Mouse (Mus musculus) limb, embryonic 14.5 days (tissue): ENCODE results near the gene Gipc2. TPM values are rescaled to one million over a fixed set of nuclear protein-coding genes. Genes with fewer than 3 reads are reported as not detected.
A peak's percentile ranks its signal among the peaks of the same experiment; 100 is the strongest.

Source experiments
- ATAC-seq: fragments of 200-750 bp; cut with Nextera tagmentation; 2 replicates; pipeline ENCODE4 v1.8.0; 2017; ENCODE audit warnings: low read depth, moderate number of reproducible peaks, moderate TSS enrichment; ENCODE audit not compliant: low FRiP score
- DNase-seq: peaks from one replicate; pipeline ENCODE4 v3.0.0-alpha.2; 2015; ENCODE audit warnings: low spot score
- H3K27ac ChIP-seq: fragments of 300-500 bp; sonication (generic); replicated peaks from 2 replicates; pipeline ENCODE4 v1.5.1; 2014; ENCODE audit warnings: low read depth, mild to moderate bottlenecking, low read length, moderate library complexity, mixed read lengths
- H3K27me3 ChIP-seq: fragments of 300-500 bp; sonication (generic); 2 replicates; pipeline ENCODE4 v1.6.1; 2014; ENCODE audit warnings: low read length, mixed read lengths; ENCODE audit not compliant: control insufficient read depth, insufficient read depth
- H3K36me3 ChIP-seq: fragments of 300-500 bp; sonication (generic); 2 replicates; pipeline ENCODE4 v1.6.1; 2014; ENCODE audit warnings: mild to moderate bottlenecking, low read length, moderate library complexity, mixed read lengths; ENCODE audit not compliant: control insufficient read depth, insufficient read depth
- H3K4me1 ChIP-seq: fragments of 300-500 bp; sonication (generic); 2 replicates; pipeline ENCODE4 v1.6.1; 2014; ENCODE audit warnings: antibody characterized with exemption, low read length, mixed read lengths; ENCODE audit not compliant: control insufficient read depth, insufficient read depth
- H3K4me2 ChIP-seq: fragments of 300-500 bp; sonication (generic); replicated peaks from 2 replicates; pipeline ENCODE4 v1.6.1; 2014; ENCODE audit warnings: low read depth, mild to moderate bottlenecking, low read length, moderate library complexity; ENCODE audit not compliant: severe bottlenecking
- H3K4me3 ChIP-seq: fragments of 300-500 bp; sonication (generic); replicated peaks from 2 replicates; pipeline ENCODE4 v1.5.1; 2014; ENCODE audit warnings: low read length
- H3K9ac ChIP-seq: fragments of 300-500 bp; sonication (generic); 2 replicates; pipeline ENCODE4 v1.6.1; 2014; ENCODE audit warnings: mild to moderate bottlenecking, low read depth, low read length, moderate library complexity; ENCODE audit not compliant: severe bottlenecking
- H3K9me3 ChIP-seq: fragments of 300-500 bp; sonication (generic); 2 replicates; pipeline ENCODE4 v1.6.1; 2016; ENCODE audit warnings: low read length; ENCODE audit not compliant: control insufficient read depth
- POLR2A ChIP-seq: fragments of 200-500 bp; IDR thresholded peaks from 2 replicates; pipeline ENCODE4 v1.8.0; 2012; ENCODE audit warnings: inconsistent platforms, mild to moderate bottlenecking, moderate library complexity, borderline replicate concordance; ENCODE audit not compliant: insufficient read depth, insufficient read length; ENCODE audit errors: extremely low read depth
- WGBS: fragments of 180-500 bp; shearing (Covaris S2); extraction: QIAGEN DNeasy Blood & Tissue Kit; methylation state at CpG from one replicate; pipeline ENCODE4 v1.1.7; 2014; 5-methylcytosine and 5-hydroxymethylcytosine counted together
- polyA plus RNA-seq, 2 experiments: library from polyadenylated mRNA; depleted of rRNA in 1 of 2; stranded (reverse) in 1 of 2; unstranded in 1 of 2; fragments of >200 nt; fragmentation: Nextera tagmentation in 1 of 2; extraction: Ambion mirVana in 1 of 2; gene quantifications; 2 replicates each; pipeline versions ENCODE4 v1.2.1 to v1.2.3; 2012 to 2014

The Gipc2 gene
- polyA plus RNA-seq, 2 experiments, result 2.6 to 4.3 TPM

GRCm38 (mm10) chr3:152168007-152168406, 2.0 kb upstream of the Gipc2 start:
- H3K9ac ChIP-seq, result no peak overlapping the region
- WGBS, result 95% methylated on average over 10 of the region's 10 CpGs
- TF ChIP-seq POLR2A, result no peak

GRCm38 (mm10) chr3:152166699-152167451, 845 bp upstream of the Gipc2 start:
- WGBS, result 14% methylated on average over 29 of the region's 29 CpGs
- Histone ChIP-seq H3K4me2 (peak overlapping the region; percentile 48), H3K4me3 (peak overlapping the region; percentile 22), H3K36me3 (no peaks in the 10 kb centered on the region), H3K9ac (peak overlapping the region; percentile 28; the same call in 1 of the 2 replicates), H3K27ac (no peak overlapping the region), H3K27me3 (0 out of 2 replicates have a peak, but pooled peaks cover 9% of the 10 kb centered on the region), H3K9me3 (no peaks in the 10 kb centered on the region), H3K4me1 (peaks cover 12% of the 10 kb centered on the region)
- TF ChIP-seq POLR2A, result no peak
- DNase-seq, result peak; percentile 31
- no peak for ATAC-seq

More at GRCm38 (mm10) chr3:152168007-152168406, 2.0 kb upstream of the Gipc2 start:
- no peak overlapping the region for H3K27ac ChIP-seq
- H3K4me1 ChIP-seq, result peaks cover 12% of the 10 kb centered on the region
- H3K27me3 ChIP-seq, result 0 out of 2 replicates have a peak, but pooled peaks cover 9% of the 10 kb centered on the region
- H3K9me3 ChIP-seq, result no peaks in the 10 kb centered on the region
- no peak overlapping the region for H3K4me3 ChIP-seq
- H3K36me3 ChIP-seq, result no peaks in the 10 kb centered on the region
- DNase-seq, result no peak
- no peak for ATAC-seq
- H3K4me2 ChIP-seq, result no peak overlapping the region

GRCm38 (mm10) chr3:152165351-152166098, 505 bp downstream of the Gipc2 start:
- ATAC-seq, result peak; percentile 54; the same call in 1 of the 2 replicates
- no peak for TF ChIP-seq POLR2A
- DNase-seq, result no peak

GRCm38 (mm10) chr3:152165014-152165350, 1.0 kb downstream of the Gipc2 start:
- H3K4me1 ChIP-seq, result peaks cover 12% of the 10 kb centered on the region
- ATAC-seq, result no peak
- peak overlapping the region; percentile 98 for H3K4me2 ChIP-seq
- 0 out of 2 replicates have a peak, but pooled peaks cover 9% of the 10 kb centered on the region for H3K27me3 ChIP-seq
- TF ChIP-seq POLR2A, result no peak
- H3K9me3 ChIP-seq, result no peaks in the 10 kb centered on the region
- peak overlapping the region; percentile 50 for H3K4me3 ChIP-seq
- 24% methylated on average over 9 of the region's 9 CpGs for WGBS
- no peaks in the 10 kb centered on the region for H3K36me3 ChIP-seq
- peak overlapping the region; percentile 50; the same call in 1 of the 2 replicates for H3K9ac ChIP-seq
- no peak overlapping the region for H3K27ac ChIP-seq
- DNase-seq, result no peak

More at GRCm38 (mm10) chr3:152165351-152166098, 505 bp downstream of the Gipc2 start:
- no peaks in the 10 kb centered on the region for H3K36me3 ChIP-seq
- 2% methylated on average over 43 of the region's 53 CpGs for WGBS
- H3K4me1 ChIP-seq, result peaks cover 12% of the 10 kb centered on the region
- H3K9me3 ChIP-seq, result no peaks in the 10 kb centered on the region
- H3K4me2 ChIP-seq, result peak overlapping the region; percentile 98
- H3K27me3 ChIP-seq, result 0 out of 2 replicates have a peak, but pooled peaks cover 9% of the 10 kb centered on the region
- peak overlapping the region; percentile 50 for H3K4me3 ChIP-seq
- no peak overlapping the region for H3K27ac ChIP-seq
- H3K9ac ChIP-seq, result peak overlapping the region; percentile 50

- Histone ChIP-seq H3K36me3 (no peaks in the 10 kb centered on the region), H3K4me1 (peaks cover 12% of the 10 kb centered on the region), H3K9ac (no peak overlapping the region), H3K9me3 (no peaks in the 10 kb centered on the region), H3K4me3 (no peak overlapping the region), H3K27me3 (0 out of 2 replicates have a peak, but pooled peaks cover 9% of the 10 kb centered on the region), H3K27ac (no peak overlapping the region), H3K4me2 (no peak overlapping the region)
- WGBS, result 90% methylated on average over 8 of the region's 8 CpGs
- ATAC-seq, result no peak
- DNase-seq, result no peak
- TF ChIP-seq POLR2A, result no peak
Observed at GRCm38 (mm10) chr3:152163320-152163719, 2.7 kb downstream of the Gipc2 start.
